Mouse (Mus musculus): Measurements from ENCODE around the gene Gm19668. TPM values are rescaled to one million over a fixed set of nuclear protein-coding genes. Genes with fewer than 3 reads are reported as not detected.
"Not testable (repeated sequence)": the region's sequence is repeated elsewhere in the genome, so short reads cannot be mapped to it uniquely, and the experiment has no call there.

The Gm19668 gene
- not detected for total RNA-seq (2018; cell fraction: chromatin; rRNA removed)
- total RNA-seq (2018; cell fraction: cytosol; rRNA removed): not detected
- not detected for total RNA-seq (2018; cell fraction: nucleus; rRNA removed)
- polyA plus RNA-seq (2018): not detected in 3 replicates

DNA sequence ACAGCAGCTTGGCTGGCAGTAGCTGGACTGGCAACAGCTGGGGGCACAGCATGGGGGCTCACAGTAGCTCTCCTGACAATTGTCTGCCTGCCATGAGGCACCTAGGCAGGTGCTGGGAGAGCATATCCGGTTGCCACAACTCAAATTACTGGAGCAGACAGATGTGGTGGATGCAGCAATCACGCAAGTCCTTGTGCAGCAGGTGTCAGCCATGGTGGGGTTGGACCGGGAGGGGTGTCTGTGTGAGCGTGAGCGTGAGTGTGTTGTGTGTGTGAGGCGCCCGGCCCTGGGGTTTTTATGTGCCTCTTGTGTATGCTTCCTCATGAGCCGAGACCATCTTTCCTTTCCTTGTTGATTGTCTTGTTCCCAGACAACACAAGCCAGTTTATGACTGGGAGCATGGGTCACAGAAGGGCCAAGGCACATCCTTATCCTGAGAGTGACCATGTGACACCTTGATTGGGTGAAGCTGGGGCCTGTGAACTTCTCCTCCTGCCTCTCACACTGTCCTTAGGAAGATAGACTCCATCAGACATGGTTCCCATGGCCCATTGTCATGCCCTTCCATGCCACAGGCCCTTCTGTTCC, at the start of gene Gm19668:
Gm19668 (minus strand) TSS at position 213 of the 588 bp plus-strand sequence.
- H3K4me3 ChIP-seq (ENCODE audit: inconsistent target): no peak within 1 kb of the TSS
- H3K79me2 ChIP-seq (ENCODE audit: inconsistent target): no peaks in the 10 kb centered on the region
- WGBS (ENCODE audit: missing documents): 61% methylated on average over 8 of the region's 8 CpGs
- H3K27ac ChIP-seq: no peak within 1 kb of the TSS
- H3K36me3 ChIP-seq (ENCODE audit: inconsistent target): no peaks in the 10 kb centered on the region

DNA sequence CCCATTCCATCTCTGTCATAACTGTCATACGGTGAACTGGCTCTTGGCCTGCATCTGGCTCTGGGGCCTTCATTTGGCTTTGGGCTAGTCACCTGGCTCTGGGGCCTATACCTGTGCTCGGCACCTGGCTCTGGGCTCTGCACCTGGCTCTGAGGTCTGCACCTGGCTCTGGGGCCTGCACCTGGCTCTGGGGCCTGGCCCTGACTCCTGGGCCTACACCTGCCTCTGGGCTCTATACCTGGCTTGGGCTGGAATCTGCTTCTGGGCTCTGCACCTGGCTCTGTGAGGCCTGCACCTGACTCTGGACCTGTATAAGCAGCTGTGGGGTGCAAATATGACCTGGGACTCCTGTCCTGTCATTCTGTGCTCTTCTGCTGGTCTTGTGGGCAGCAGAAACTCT, 48.6 kb upstream of the Gm19668 start:
- Histone ChIP-seq H3K27ac (no peak overlapping the region), H3K79me2 (ENCODE audit: inconsistent target) (no peaks in the 10 kb centered on the region), H3K4me3 (ENCODE audit: inconsistent target) (no peak overlapping the region), H3K36me3 (ENCODE audit: inconsistent target) (no peaks in the 10 kb centered on the region)
- WGBS (ENCODE audit: missing documents): 83% methylated on average over 2 of the region's 2 CpGs

DNA sequence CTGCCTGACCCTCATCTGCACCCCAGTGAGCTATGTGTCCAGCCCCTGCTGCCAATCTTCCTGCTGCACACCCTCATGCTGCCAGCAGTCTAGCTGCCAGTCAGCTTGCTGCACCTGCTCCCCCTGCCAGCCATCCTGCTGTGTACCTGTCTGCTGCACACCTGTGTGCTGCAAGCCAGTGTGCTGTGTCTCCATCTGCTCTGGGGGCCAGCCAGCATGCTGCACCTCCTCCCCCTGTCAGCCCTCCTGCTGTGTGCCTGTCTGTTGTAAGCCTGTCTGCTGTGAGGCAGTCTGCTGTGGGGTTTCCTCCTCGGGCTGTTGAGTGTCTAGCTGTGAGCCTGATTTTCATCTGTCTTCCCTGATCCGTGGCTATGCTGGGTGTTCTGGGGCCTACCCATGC, 48.0 kb upstream of the Gm19668 start:
- WGBS (ENCODE audit: missing documents): 57% methylated on average over 2 of the region's 2 CpGs
- Histone ChIP-seq H3K36me3 (ENCODE audit: inconsistent target) (no peaks in the 10 kb centered on the region), H3K4me3 (ENCODE audit: inconsistent target) (no peak overlapping the region), H3K27ac (no peak overlapping the region), H3K79me2 (ENCODE audit: inconsistent target) (no peaks in the 10 kb centered on the region)

DNA sequence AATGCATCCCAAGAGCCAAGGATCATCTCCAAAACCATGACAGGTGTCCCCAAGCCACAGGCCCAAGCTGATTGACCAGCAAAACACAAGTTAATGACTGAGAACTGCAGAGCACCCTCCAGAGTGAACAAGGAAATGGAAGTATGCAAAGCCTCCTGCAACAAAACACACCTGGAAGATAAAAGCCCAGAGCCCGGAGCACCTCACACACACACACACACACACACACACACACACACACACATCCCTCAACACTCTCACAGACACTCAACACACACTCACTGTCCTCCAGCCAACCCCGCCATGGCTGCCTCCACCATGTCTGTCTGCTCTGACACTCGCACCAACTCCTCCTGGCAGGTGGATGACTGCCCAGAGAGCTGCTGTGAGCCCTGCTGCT, 47.6 kb upstream of the Gm19668 start, which contains the start of gene Gm36176:
Gm36176 (plus strand) TSS at position 301 of the 400 bp plus-strand sequence.
- no peaks in the 10 kb centered on the region for H3K79me2 ChIP-seq (ENCODE audit: inconsistent target)
- H3K36me3 ChIP-seq (ENCODE audit: inconsistent target): no peaks in the 10 kb centered on the region
- no peak within 1 kb of the TSS for H3K27ac ChIP-seq
- no peak within 1 kb of the TSS for H3K4me3 ChIP-seq (ENCODE audit: inconsistent target)
- 97% methylated on average over 3 of the region's 3 CpGs for WGBS (ENCODE audit: missing documents)

DNA sequence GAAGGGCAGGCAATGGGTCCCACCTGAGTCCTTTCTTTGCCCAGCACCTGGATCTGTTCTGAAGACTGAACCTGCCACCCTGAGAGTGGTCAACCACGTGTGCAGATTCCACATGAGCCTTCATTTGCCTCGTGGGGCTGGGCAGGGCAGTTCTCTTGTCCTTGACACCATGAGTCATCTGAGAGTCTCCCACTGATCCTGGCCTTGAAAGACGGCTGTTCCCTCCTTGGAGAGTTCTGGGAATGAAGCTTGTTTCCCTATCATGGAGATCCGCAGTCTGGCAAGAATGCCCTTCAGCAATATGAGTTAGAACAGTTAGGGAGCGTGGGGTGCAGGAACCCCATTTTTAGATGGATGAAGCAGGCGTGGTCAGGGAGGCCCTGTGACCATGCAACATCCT, 40.1 kb upstream of the Gm19668 start:
- H3K4me3 ChIP-seq (ENCODE audit: inconsistent target): no peak overlapping the region
- H3K36me3 ChIP-seq (ENCODE audit: inconsistent target): no peaks in the 10 kb centered on the region
- H3K27ac ChIP-seq: no peak overlapping the region
- H3K79me2 ChIP-seq (ENCODE audit: inconsistent target): no peaks in the 10 kb centered on the region
- 75% methylated on average over 6 of the region's 6 CpGs for WGBS (ENCODE audit: missing documents)

DNA sequence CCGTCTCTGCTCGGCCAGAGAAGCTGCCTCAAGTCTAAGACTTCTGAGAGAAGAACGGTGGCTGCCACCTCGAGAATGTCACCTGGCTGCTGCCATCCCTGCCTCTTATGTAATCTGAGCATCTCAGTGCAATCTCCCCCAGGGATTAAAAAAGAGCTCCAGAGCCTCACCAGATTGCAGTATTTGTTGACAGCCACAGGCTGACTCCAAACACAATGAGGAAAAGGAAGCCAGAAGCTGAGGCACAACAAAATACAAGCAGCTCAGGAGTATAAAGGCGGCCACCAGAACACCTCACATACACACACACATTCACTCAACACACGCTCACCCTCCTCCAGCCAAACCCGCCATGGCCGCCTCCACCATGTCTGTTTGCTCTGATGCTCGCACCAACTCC, 36.7 kb upstream of the Gm19668 start, which contains the start of gene Krtap10-10:
Krtap10-10 (plus strand) TSS at position 301 of the 400 bp plus-strand sequence.
- Histone ChIP-seq H3K79me2 (ENCODE audit: inconsistent target) (no peaks in the 10 kb centered on the region), H3K4me3 (ENCODE audit: inconsistent target) (no peak within 1 kb of the TSS), H3K36me3 (ENCODE audit: inconsistent target) (no peaks in the 10 kb centered on the region), H3K27ac (no peak within 1 kb of the TSS)
- WGBS (ENCODE audit: missing documents): 85% methylated on average over 7 of the region's 9 CpGs

DNA sequence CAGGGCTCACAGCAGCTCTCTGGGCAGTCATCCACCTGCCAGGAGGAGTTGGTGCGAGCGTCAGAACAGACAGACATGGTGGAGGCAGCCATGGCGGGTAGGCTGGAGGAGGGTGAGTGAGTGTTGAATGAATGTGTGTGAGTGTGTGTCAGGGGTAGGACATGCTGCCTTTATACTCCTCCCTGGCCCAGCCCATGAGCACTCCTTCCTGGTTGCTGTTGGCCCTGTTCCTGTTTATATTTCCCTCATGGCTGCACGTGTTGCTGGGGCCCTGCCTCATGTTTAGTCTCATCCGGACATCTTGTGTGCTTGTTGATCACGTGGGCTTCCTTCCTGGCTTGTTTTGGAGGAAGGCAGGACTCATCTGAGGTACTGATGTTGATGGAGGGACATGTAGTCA, 28.0 kb upstream of the Gm19668 start, which contains the start of gene Krtap10-4:
Krtap10-4 (minus strand) TSS at position 145 of the 400 bp plus-strand sequence.
- Histone ChIP-seq H3K27ac (no peak within 1 kb of the TSS), H3K36me3 (ENCODE audit: inconsistent target) (no peaks in the 10 kb centered on the region), H3K79me2 (ENCODE audit: inconsistent target) (no peaks in the 10 kb centered on the region), H3K4me3 (ENCODE audit: inconsistent target) (no peak within 1 kb of the TSS)
- 65% methylated on average over 6 of the region's 6 CpGs for WGBS (ENCODE audit: missing documents)

DNA sequence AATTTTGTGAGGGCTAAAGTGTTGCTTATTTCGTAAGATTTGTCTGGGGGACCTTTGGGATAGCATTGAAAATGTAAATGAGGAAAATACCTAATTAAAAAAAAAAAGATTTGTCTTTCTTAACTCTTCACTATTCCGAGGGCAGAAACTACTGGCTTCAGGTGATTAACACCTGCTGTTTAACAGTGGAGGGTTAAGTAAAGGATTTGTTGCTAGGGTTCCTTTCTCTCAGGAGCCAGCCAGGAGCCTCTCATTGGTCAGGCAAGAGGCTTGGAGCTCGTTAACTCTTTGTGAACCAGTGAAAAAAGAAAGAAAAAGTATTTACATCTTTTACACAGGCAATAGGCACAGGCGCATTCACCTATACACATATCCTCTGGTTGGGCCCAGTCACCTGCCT, 20.3 kb upstream of the Gm19668 start:
- H3K4me3 ChIP-seq (ENCODE audit: inconsistent target): no peak overlapping the region
- H3K79me2 ChIP-seq (ENCODE audit: inconsistent target): no peaks in the 10 kb centered on the region
- H3K27ac ChIP-seq: no peak overlapping the region
- H3K36me3 ChIP-seq (ENCODE audit: inconsistent target): no peaks in the 10 kb centered on the region
- WGBS (ENCODE audit: missing documents): 75% methylated on average over 4 of the region's 4 CpGs

DNA sequence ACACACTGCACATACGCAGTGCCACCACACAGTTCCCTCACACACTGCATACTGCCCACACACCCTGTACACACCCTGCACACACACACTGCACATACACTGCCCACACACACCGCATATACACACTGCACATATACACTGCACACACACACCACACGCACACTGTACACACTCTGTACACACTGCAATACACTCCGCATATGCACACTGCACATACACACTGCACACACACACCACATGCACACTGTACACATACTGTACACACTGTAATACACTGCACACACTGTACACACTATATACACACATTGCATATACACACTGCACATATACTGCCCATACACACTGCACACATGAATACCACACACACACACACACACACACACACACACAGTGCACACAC, 19.6 kb upstream of the Gm19668 start:
- 90% methylated on average over 4 of the region's 4 CpGs for WGBS (ENCODE audit: missing documents)
- Histone ChIP-seq H3K27ac (no peak overlapping the region), H3K36me3 (ENCODE audit: inconsistent target) (no peaks in the 10 kb centered on the region), H3K79me2 (ENCODE audit: inconsistent target) (no peaks in the 10 kb centered on the region), H3K4me3 (ENCODE audit: inconsistent target) (no peak overlapping the region)

DNA sequence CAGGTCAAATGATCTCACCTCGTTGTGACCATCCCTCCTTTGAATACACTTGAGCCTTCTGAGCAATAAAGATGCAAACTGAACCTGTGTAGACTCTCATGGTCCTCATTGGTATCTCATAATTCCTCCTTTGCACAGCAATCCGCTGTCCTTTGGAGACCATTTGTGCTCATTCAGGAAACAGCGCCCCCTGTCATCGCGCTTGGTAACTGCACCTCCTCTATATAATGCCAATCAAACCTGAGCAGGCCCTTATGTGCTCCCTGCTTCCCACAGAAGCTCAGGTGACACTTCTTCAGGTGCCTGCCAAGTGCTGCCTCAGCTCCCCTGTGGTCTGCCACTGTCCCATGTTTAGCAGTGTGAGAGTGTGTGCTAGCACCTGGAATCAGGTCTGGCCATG, 16.6 kb upstream of the Gm19668 start:
- no peak overlapping the region for H3K4me3 ChIP-seq (ENCODE audit: inconsistent target)
- no peak overlapping the region for H3K27ac ChIP-seq
- no peaks in the 10 kb centered on the region for H3K79me2 ChIP-seq (ENCODE audit: inconsistent target)
- H3K36me3 ChIP-seq (ENCODE audit: inconsistent target): no peaks in the 10 kb centered on the region
- WGBS (ENCODE audit: missing documents): 59% methylated on average over 5 of the region's 5 CpGs

DNA sequence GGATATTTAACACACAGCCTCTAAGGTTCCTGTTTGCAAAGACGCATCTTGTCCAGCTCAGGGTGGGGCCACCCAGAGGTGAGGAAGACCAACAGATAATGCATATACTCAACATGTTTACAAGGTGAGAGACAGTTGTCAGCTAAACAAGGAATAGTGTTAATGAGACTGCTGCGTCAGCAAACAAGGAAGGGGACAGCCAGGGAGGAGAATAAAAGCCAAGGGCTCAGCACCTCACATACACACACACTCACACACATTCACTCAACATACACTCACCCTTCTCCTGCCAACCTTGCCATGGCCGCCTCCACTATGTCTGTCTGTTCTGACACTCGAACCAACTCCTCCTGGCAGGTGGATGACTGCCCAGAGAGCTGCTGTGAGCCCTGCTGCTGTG, 15.4 kb upstream of the Gm19668 start, which contains the start of gene Gm2696:
Gm2696 (plus strand) TSS at position 301 of the 400 bp plus-strand sequence.
- H3K4me3 ChIP-seq (ENCODE audit: inconsistent target): no peak within 1 kb of the TSS
- no peaks in the 10 kb centered on the region for H3K36me3 ChIP-seq (ENCODE audit: inconsistent target)
- no peaks in the 10 kb centered on the region for H3K79me2 ChIP-seq (ENCODE audit: inconsistent target)
- WGBS (ENCODE audit: missing documents): 55% methylated on average over 4 of the region's 4 CpGs
- no peak within 1 kb of the TSS for H3K27ac ChIP-seq

DNA sequence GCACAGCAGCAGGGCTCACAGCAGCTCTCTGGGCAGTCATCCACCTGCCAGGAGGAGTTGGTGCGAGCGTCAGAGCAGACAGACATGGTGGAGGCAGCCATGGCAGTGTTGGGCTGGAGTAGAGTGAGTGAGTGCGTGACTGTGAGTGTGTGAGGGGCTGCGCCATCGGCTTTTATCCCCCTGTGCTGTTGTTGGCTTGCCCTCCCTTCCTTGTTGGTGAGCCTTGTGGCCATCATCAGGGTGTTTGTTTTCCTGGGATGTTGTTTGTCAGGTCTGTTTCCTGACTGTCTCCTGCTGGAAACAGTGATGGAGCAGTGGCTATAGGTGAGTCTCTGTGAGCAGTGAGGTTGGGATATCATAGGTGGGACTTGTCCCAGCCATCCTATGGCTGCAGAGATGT, 12.8 kb upstream of the Gm19668 start, which contains the start of gene Gm9507:
Gm9507 (minus strand) TSS at position 101 of the 400 bp plus-strand sequence.
- 78% methylated on average over 5 of the region's 5 CpGs for WGBS (ENCODE audit: missing documents)
- Histone ChIP-seq H3K36me3 (ENCODE audit: inconsistent target) (no peaks in the 10 kb centered on the region), H3K4me3 (ENCODE audit: inconsistent target) (no peak within 1 kb of the TSS), H3K27ac (no peak within 1 kb of the TSS), H3K79me2 (ENCODE audit: inconsistent target) (no peaks in the 10 kb centered on the region)

DNA sequence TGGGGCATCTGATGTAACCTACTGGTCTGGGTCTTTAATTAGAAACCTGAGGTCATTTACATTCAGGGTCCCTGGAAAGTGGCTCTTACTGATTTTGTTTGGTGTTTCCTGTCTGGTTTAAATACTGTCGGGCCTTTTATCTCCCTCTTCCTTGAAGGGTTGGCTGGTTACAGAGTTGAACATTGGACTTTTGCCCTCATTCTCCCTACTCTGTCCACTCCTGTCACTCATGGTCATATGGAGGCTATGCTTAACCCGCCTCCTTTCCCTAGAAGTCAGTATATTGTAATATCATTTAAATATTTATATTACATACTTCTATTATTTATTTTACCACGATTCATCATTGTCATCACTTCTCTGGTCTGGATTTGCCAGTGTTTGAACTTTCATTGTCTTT, 5.2 kb upstream of the Gm19668 start:
- Histone ChIP-seq H3K27ac (no peak overlapping the region), H3K36me3 (ENCODE audit: inconsistent target) (no peaks in the 10 kb centered on the region), H3K79me2 (ENCODE audit: inconsistent target) (no peaks in the 10 kb centered on the region), H3K4me3 (ENCODE audit: inconsistent target) (no peak overlapping the region)
- WGBS (ENCODE audit: missing documents): 71% methylated on average over 3 of the region's 3 CpGs

DNA sequence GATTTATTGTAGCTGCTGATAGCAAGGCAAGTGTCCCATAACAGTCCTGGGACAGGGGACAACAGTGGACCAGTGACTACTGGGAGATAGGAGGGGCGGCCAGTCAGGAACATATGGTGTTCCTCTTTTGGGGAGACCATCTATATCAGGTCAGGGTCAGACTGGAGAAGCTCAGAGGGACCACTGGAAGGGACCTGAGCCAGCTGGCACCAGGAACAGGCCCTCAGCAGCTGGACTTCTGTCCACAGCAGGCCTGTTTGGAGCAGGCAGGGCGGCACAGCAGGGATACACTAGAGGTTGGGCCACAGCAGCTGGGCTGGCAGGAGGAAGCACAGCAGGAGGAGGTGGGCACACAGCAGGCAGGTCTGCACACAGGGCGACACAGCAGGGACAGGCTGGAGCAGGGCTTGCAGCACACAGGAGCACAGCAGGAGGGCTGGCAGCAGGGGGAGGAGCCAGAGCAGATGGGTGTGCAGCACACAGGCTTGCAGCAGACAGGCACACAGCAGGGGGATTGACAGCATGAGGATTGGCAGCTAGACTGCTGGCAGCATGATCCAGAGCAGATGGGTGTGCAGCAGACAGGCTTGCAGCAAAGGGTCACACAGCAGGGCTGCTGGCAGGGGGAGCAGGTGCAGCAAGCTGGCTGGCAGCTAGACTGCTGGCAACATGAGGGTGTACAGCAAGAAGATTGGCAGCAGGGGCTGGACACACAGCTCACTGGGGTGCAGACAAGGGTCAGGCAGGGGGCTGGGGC, 591 bp downstream of the Gm19668 start:
- not testable (repeated sequence) for H3K36me3 ChIP-seq (ENCODE audit: inconsistent target); H3K79me2 ChIP-seq (ENCODE audit: inconsistent target); H3K27ac ChIP-seq; H3K4me3 ChIP-seq (ENCODE audit: inconsistent target)
- WGBS (ENCODE audit: missing documents): 65% methylated on average over 2 of the region's 3 CpGs

DNA sequence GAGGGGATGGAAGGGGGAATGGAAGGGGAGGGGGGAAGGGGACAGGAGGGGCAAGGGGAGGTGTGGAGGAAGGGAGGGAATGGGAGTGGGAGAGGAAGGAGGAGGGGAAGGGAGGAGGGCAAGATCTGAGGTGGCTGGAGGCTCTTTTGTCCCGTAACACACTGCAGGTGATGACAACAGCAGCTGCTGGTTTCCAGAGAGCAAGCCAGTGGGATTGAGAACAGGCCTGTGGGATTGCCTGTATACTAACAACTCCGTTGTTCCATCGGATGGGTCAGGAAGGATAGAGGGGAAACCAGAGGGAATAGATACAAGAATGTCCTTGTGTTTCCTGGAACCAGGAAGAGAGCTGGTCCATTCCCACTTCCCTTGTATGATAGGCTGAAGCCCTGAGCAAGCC, 1.3 kb downstream of the Gm19668 start:
- WGBS (ENCODE audit: missing documents): 66% methylated on average over 3 of the region's 3 CpGs
- Histone ChIP-seq H3K36me3 (ENCODE audit: inconsistent target) (no peaks in the 10 kb centered on the region), H3K27ac (no peak overlapping the region), H3K4me3 (ENCODE audit: inconsistent target) (no peak overlapping the region), H3K79me2 (ENCODE audit: inconsistent target) (no peaks in the 10 kb centered on the region)
